Mouse (Mus musculus) brain, embryonic 14.5 days (tissue): ENCODE measurements at regions not wholly inside any gene's neighbourhood (a gene's known extent, or its start where the extent isn't known, plus 50 kb on each side); places are given as distances from the start of the nearest gene placed in this dataset.

Source experiments
- CTCF ChIP-seq: fragments of 200-500 bp; IDR thresholded peaks from 2 replicates; pipeline ENCODE4 v1.5.1; 2012; ENCODE audit warnings: inconsistent platforms, mild to moderate bottlenecking, moderate library complexity, borderline replicate concordance; ENCODE audit not compliant: insufficient read depth, insufficient read length; ENCODE audit errors: extremely low read depth
- POLR2A ChIP-seq: fragments of 200-500 bp; IDR thresholded peaks from 2 replicates; pipeline ENCODE4 v1.6.1; 2012; ENCODE audit warnings: mild to moderate bottlenecking, inconsistent platforms, borderline replicate concordance; ENCODE audit not compliant: poor library complexity, insufficient read depth, insufficient read length, severe bottlenecking; ENCODE audit errors: extremely low read depth

GRCm38 (mm10) chr2:179158881-179159280 is 283.4 kb upstream of the Cdh4 start:
- TF ChIP-seq POLR2A (no peak), CTCF (no peak)
